Mouse (Mus musculus) kidney, adult 9 months (tissue): ENCODE measurements around the gene Abhd8.
"Not testable (repeated sequence)": the region's sequence is repeated elsewhere in the genome, so short reads cannot be mapped to it uniquely, and the experiment has no call there.

Experiments used
- DNase-seq: peaks from one replicate; pipeline ENCODE4 v3.0.0; 2022

Gene Abhd8

GRCm38 (mm10) chr8:71457659-71458270 lies 5.7 kb downstream of the Abhd8 start:
- DNase-seq = no peak

- DNase-seq = no peak
Measured at GRCm38 (mm10) chr8:71456906-71457305, 6.5 kb downstream of the Abhd8 start.

GRCm38 (mm10) chr8:71454668-71455067 lies 8.8 kb downstream of the Abhd8 start:
- DNase-seq = no peak

GRCm38 (mm10) chr8:71452669-71453068 lies 10.8 kb downstream of the Abhd8 start:
- no peak for DNase-seq

- no peak for DNase-seq
Measured at GRCm38 (mm10) chr8:71451777-71452176, 11.7 kb downstream of the Abhd8 start.

- DNase-seq = no peak
Measured at GRCm38 (mm10) chr8:71451337-71451736, 12.1 kb downstream of the Abhd8 start.

GRCm38 (mm10) chr8:71445096-71445495 lies 18.4 kb downstream of the Abhd8 start:
- no peak for DNase-seq

- DNase-seq = peak; percentile 48
Measured at GRCm38 (mm10) chr8:71441404-71441803, 22.1 kb downstream of the Abhd8 start.

- no peak for DNase-seq
Measured at GRCm38 (mm10) chr8:71437041-71437440, 26.4 kb downstream of the Abhd8 start.

GRCm38 (mm10) chr8:71432935-71433334 lies 30.5 kb downstream of the Abhd8 start:
- DNase-seq = not testable (repeated sequence)

GRCm38 (mm10) chr8:71422121-71422520 lies 41.3 kb downstream of the Abhd8 start:
- no peak for DNase-seq

GRCm38 (mm10) chr8:71411535-71412273 lies 51.8 kb downstream of the Abhd8 start:
- DNase-seq = no peak

GRCm38 (mm10) chr8:71408231-71408630 lies 55.2 kb downstream of the Abhd8 start:
- DNase-seq = no peak

- DNase-seq = no peak
Measured at GRCm38 (mm10) chr8:71407441-71407840, 56.0 kb downstream of the Abhd8 start.
